Mouse (Mus musculus): ENCODE results near the gene Prokr1.

DNA sequence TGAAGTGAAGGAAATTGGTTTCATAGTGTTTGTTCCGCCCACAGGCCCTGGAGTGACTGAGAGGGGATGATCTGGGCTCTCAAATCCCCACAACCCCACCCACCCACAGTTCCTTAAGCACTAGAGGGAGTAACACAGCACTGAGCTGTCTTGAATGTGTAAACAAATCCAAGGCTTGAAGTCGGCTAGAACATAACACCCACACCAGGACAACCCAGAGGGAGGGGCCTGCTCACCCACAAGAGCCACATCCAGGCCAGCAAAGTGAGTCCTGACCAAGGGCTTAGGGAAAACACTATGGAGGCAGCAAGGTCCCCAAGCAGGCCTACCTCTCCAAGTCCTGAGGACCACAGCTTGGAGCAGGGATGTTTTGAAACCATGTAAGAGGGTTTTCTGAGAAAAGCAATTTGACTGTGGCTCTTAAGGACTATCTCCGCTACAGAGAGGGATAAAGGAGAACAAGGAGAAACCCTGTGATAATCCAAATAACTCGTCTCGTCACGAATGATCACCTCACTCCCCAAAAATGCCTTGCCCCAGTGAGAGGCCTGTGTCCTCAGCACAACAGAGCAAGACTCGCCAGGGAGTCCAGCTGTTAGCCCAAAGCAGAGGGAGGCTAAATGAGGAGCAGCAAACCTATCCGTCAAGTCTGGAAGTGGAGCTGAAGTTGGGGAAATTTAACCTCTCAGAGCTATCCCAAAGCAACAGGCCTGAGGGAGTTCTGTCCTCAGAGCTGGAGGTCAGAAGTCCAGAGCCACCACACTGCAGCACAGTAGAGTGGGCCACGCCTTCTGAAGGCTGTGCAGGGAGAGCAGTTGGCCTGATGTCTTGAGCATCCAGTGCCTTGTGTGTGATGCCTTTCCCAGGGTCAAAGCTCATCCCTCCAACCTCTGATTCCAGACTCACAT lies 22.6 kb downstream of the Prokr1 start:
- TF ChIP-seq CTCF (IDR thresholded peaks at IDR 0.05; ENCODE audit: low read depth) (peak; percentile 61), EP300 (optimal IDR thresholded peaks at IDR 0.05) (no peak)

All from stomach, postnatal 0 days (tissue).